Mouse (Mus musculus) embryonic facial prominence, embryonic 15.5 days (tissue): ENCODE measurements around the gene Ankrd23. TPM values are rescaled to one million over a fixed set of nuclear protein-coding genes. Genes with fewer than 3 reads are reported as not detected.
A peak's percentile ranks its signal among the peaks of the same experiment; 100 is the strongest.

ENCODE experiments used
- ATAC-seq: fragments of 200-750 bp; cut with Nextera tagmentation; 2 replicates; pipeline ENCODE4 v1.8.0; 2017; ENCODE audit warnings: low read depth, moderate TSS enrichment; ENCODE audit not compliant: insufficient number of reproducible peaks, low FRiP score, low TSS enrichment
- H3K27ac ChIP-seq: fragments of 300-500 bp; sonication (generic); replicated peaks from 2 replicates; pipeline ENCODE4 v1.5.1; 2015; ENCODE audit warnings: mild to moderate bottlenecking, inconsistent platforms
- H3K27me3 ChIP-seq: fragments of 300-500 bp; sonication (generic); 2 replicates; pipeline ENCODE4 v1.6.1; 2015; ENCODE audit warnings: inconsistent platforms
- H3K36me3 ChIP-seq: fragments of 300-500 bp; sonication (generic); 2 replicates; pipeline ENCODE4 v1.6.1; 2015; ENCODE audit warnings: mild to moderate bottlenecking, inconsistent platforms
- H3K4me1 ChIP-seq: fragments of 300-500 bp; sonication (generic); 2 replicates; pipeline ENCODE4 v1.6.1; 2015; ENCODE audit warnings: inconsistent platforms
- H3K4me2 ChIP-seq: fragments of 300-500 bp; sonication (generic); replicated peaks from 2 replicates; pipeline ENCODE4 v1.6.1; 2015; ENCODE audit warnings: mild to moderate bottlenecking, inconsistent platforms
- H3K4me3 ChIP-seq: fragments of 300-500 bp; sonication (generic); replicated peaks from 2 replicates; pipeline ENCODE4 v1.5.1; 2015; ENCODE audit warnings: mild to moderate bottlenecking, inconsistent platforms
- H3K9ac ChIP-seq: fragments of 300-500 bp; sonication (generic); 2 replicates; pipeline ENCODE4 v1.6.1; 2015; ENCODE audit warnings: inconsistent platforms
- H3K9me3 ChIP-seq: fragments of 300-500 bp; sonication (generic); replicated peaks from 2 replicates; pipeline ENCODE4 v1.6.1; 2016; ENCODE audit warnings: inconsistent platforms
- WGBS: fragments of 180-500 bp; shearing (Covaris S2); methylation state at CpG from one replicate; pipeline ENCODE4 v1.1.7; 2015; 5-methylcytosine and 5-hydroxymethylcytosine counted together
- polyA plus RNA-seq: library from polyadenylated mRNA; unstranded; fragments of >200 nt; fragmentation: Nextera tagmentation; extraction: Ambion mirVana; gene quantifications from 2 replicates; pipeline ENCODE4 v1.2.1, GENCODE M21; 2015

The Ankrd23 gene
- polyA plus RNA-seq, 1 experiment from 2014 or later, result 21.6 TPM

DNA sequence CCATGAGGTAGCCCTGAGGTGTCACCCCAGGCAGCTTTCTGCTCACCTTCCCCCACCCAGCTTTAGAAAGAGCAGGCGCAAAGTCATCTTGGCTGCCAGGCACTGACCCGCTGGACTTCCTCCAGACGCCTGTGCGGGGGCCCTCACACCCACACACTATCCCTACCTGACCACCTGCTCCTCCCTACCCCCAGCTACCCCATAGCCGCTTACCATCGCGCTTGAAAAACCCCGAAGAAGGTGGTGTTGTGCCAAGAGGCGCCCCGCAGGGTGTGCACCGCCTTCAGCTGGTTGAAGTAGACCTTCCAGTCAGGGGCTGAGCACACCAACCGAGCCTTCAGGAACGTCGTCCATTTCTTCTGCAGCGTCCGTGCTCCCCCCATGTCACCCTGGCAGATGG lies 15.8 kb upstream of the Ankrd23 start:
- H3K9me3 ChIP-seq, result no peaks in the 10 kb centered on the region
- ATAC-seq, result no peak
- no peak overlapping the region for H3K4me2 ChIP-seq
- peaks cover 62% of the 10 kb centered on the region for H3K4me1 ChIP-seq
- WGBS, result 87% methylated on average over 16 of the region's 16 CpGs
- no peak overlapping the region for H3K4me3 ChIP-seq
- no peak overlapping the region for H3K27ac ChIP-seq
- no peak overlapping the region for H3K9ac ChIP-seq
- no peaks in the 10 kb centered on the region for H3K27me3 ChIP-seq
- peaks cover 66% of the 10 kb centered on the region for H3K36me3 ChIP-seq

DNA sequence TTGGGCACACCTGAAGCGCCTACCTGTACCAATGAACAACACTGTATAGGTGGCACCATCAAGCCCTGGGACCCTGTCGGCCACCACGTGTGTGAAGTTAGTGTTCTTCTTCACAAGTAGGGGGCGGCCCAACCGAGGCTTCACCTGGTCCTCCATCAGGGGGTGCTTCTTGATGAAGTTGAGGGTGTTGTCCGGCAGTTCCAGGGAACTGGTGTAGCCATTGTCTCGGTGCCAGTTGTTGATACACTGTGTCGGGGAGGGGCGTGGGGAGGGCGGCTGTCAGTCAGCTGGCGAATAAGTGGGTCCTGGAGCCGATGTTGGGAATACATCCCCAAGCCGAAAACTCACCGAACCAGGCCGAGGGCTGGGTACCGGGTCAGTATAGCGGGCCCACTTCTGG lies 15.2 kb upstream of the Ankrd23 start:
- H3K4me2 ChIP-seq, result no peak overlapping the region
- ATAC-seq, result no peak
- no peak overlapping the region for H3K9ac ChIP-seq
- H3K4me1 ChIP-seq, result peaks cover 65% of the 10 kb centered on the region
- no peak overlapping the region for H3K4me3 ChIP-seq
- no peaks in the 10 kb centered on the region for H3K27me3 ChIP-seq
- no peak overlapping the region for H3K27ac ChIP-seq
- no peaks in the 10 kb centered on the region for H3K9me3 ChIP-seq
- peaks cover 66% of the 10 kb centered on the region for H3K36me3 ChIP-seq
- WGBS, result 85% methylated on average over 17 of the region's 17 CpGs

DNA sequence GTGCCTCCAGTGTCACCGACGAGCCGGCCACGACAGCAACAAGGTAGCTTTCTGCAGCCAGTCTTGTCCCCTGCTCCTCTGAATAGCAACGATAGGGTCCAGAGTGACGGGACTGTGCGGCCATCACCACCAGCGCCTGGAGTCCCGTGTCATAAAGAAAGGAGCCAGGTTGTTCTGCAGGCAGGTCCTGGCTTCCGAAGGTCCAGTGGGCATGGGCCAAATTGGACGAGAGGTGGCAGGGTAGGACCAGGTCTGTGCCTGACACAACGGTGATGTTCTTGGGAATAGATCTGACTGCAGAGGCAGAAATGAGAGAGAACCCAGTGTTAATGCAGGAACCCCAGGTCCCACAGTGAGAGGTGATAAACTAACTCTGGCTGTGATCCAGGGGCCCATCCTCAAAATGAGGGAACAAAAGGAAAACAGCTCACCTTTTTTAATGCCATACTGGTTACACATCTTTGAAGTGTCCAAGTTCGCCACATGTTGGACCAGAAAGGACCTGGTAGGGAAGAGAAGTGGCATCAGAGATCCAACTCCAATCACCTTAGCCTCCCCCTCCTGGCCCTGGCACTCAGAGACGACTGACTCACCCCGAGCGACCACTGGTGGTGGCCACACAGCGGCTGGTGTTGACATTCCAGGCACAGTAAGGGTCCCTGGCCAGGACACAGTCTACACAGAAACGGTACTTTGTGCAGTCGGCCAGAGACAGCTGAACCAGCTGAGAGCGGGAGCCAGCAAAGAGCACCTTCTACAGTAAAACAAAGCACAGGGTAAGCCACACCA lies 13.6 kb upstream of the Ankrd23 start:
- H3K9ac ChIP-seq, result no peak overlapping the region
- no peak overlapping the region for H3K4me3 ChIP-seq
- no peaks in the 10 kb centered on the region for H3K9me3 ChIP-seq
- ATAC-seq, result no peak
- H3K4me1 ChIP-seq, result peaks cover 65% of the 10 kb centered on the region
- H3K27me3 ChIP-seq, result no peaks in the 10 kb centered on the region
- no peak overlapping the region for H3K4me2 ChIP-seq
- peaks cover 66% of the 10 kb centered on the region for H3K36me3 ChIP-seq
- 0 out of 2 replicates have a peak overlapping the region, but pooled peaks have one; percentile 81 for H3K27ac ChIP-seq
- 81% methylated on average over 20 of the region's 20 CpGs for WGBS

- peak overlapping the region; percentile 12; the same call in 1 of the 2 replicates for H3K4me2 ChIP-seq
- H3K9ac ChIP-seq, result 0 out of 2 replicates have a peak overlapping the region, but pooled peaks have one; percentile 6
- H3K27me3 ChIP-seq, result no peaks in the 10 kb centered on the region
- H3K4me3 ChIP-seq, result no peak overlapping the region
- no peak for ATAC-seq
- WGBS, result 70% methylated on average over 18 of the region's 18 CpGs
- no peaks in the 10 kb centered on the region for H3K9me3 ChIP-seq
- H3K27ac ChIP-seq, result peak overlapping the region; percentile 81; the same call in 1 of the 2 replicates
- peaks cover 60% of the 10 kb centered on the region for H3K36me3 ChIP-seq
- peaks cover 57% of the 10 kb centered on the region for H3K4me1 ChIP-seq
These were observed 12.8 kb upstream of the Ankrd23 start for GRCm38 (mm10) chr1:36549491-36549890.

DNA sequence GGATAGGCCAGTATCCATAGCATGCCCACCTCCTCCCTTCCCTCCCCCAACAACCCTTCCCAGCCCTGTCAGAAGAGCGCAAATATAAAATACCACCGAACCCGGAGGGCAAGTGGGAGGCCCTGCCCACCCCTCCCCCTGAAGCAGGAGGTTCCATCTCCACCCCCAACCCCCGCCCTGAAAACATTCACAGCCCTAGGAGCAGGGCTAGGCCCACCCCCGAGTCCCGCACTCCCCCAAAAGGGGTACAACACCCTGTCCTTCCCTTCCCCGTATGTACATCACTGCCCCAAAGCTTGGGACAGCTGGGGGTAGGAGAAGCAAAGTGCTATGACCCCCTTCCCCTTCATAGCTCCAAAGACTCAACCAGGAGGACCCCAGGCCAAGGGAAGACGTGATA lies 12.1 kb upstream of the Ankrd23 start:
- Histone ChIP-seq H3K36me3 (peaks cover 52% of the 10 kb centered on the region), H3K9me3 (no peaks in the 10 kb centered on the region), H3K27me3 (no peaks in the 10 kb centered on the region), H3K4me3 (no peak overlapping the region), H3K4me2 (peak overlapping the region; percentile 12; the same call in 1 of the 2 replicates), H3K27ac (peak overlapping the region; percentile 81), H3K9ac (no peak overlapping the region), H3K4me1 (peaks cover 50% of the 10 kb centered on the region)
- 19% methylated on average over 8 of the region's 8 CpGs for WGBS
- no peak for ATAC-seq

- H3K36me3 ChIP-seq, result peaks cover 45% of the 10 kb centered on the region
- WGBS, result 20% methylated on average over 9 of the region's 9 CpGs
- no peak overlapping the region for H3K4me3 ChIP-seq
- no peaks in the 10 kb centered on the region for H3K27me3 ChIP-seq
- no peak overlapping the region for H3K9ac ChIP-seq
- peak overlapping the region; percentile 81 for H3K27ac ChIP-seq
- no peak overlapping the region for H3K4me2 ChIP-seq
- H3K4me1 ChIP-seq, result peaks cover 50% of the 10 kb centered on the region
- no peak for ATAC-seq
- H3K9me3 ChIP-seq, result no peaks in the 10 kb centered on the region
These were observed 11.4 kb upstream of the Ankrd23 start for GRCm38 (mm10) chr1:36547981-36548598.

- WGBS, result under 1% methylated on average over 43 of the region's 43 CpGs
- peak within 1 kb of the TSS; percentile 76 for H3K4me3 ChIP-seq
- H3K9me3 ChIP-seq, result no peaks in the 10 kb centered on the region
- H3K4me1 ChIP-seq, result peaks cover 50% of the 10 kb centered on the region
- H3K36me3 ChIP-seq, result peaks cover 42% of the 10 kb centered on the region
- H3K27me3 ChIP-seq, result no peaks in the 10 kb centered on the region
- ATAC-seq, result peak; percentile 95
- peak within 1 kb of the TSS; percentile 69 for H3K4me2 ChIP-seq
- H3K9ac ChIP-seq, result peak within 1 kb of the TSS; percentile 68
- H3K27ac ChIP-seq, result peak within 1 kb of the TSS; percentile 81
These were observed 10.3 kb upstream of the Ankrd23 start, which contains the start of gene Ankrd39 for GRCm38 (mm10) chr1:36546888-36547471. TSS of gene Ankrd39 (minus strand) at chr1:36547445.

- Histone ChIP-seq H3K9ac (no peak overlapping the region), H3K36me3 (peaks cover 41% of the 10 kb centered on the region), H3K27me3 (no peaks in the 10 kb centered on the region), H3K9me3 (no peaks in the 10 kb centered on the region), H3K4me1 (peaks cover 50% of the 10 kb centered on the region), H3K4me3 (peak overlapping the region; percentile 76), H3K4me2 (peak overlapping the region; percentile 69), H3K27ac (no peak overlapping the region)
- WGBS, result 65% methylated on average over 19 of the region's 19 CpGs
- no peak for ATAC-seq
These were observed 9.3 kb upstream of the Ankrd23 start for GRCm38 (mm10) chr1:36545845-36546600.

GRCm38 (mm10) chr1:36545382-36545781 lies 8.7 kb upstream of the Ankrd23 start:
- ATAC-seq, result no peak
- peaks cover 40% of the 10 kb centered on the region for H3K36me3 ChIP-seq
- WGBS, result 66% methylated on average over 2 of the region's 2 CpGs
- no peak overlapping the region for H3K9ac ChIP-seq
- H3K9me3 ChIP-seq, result no peaks in the 10 kb centered on the region
- peaks cover 44% of the 10 kb centered on the region for H3K4me1 ChIP-seq
- no peak overlapping the region for H3K4me3 ChIP-seq
- H3K27me3 ChIP-seq, result no peaks in the 10 kb centered on the region
- no peak overlapping the region for H3K27ac ChIP-seq
- no peak overlapping the region for H3K4me2 ChIP-seq

GRCm38 (mm10) chr1:36542925-36543324 lies 6.2 kb upstream of the Ankrd23 start:
- H3K27me3 ChIP-seq, result no peaks in the 10 kb centered on the region
- H3K36me3 ChIP-seq, result peaks cover 37% of the 10 kb centered on the region
- 91% methylated on average over 9 of the region's 9 CpGs for WGBS
- peaks cover 20% of the 10 kb centered on the region for H3K4me1 ChIP-seq
- no peak overlapping the region for H3K9ac ChIP-seq
- H3K4me2 ChIP-seq, result no peak overlapping the region
- ATAC-seq, result no peak
- no peaks in the 10 kb centered on the region for H3K9me3 ChIP-seq
- no peak overlapping the region for H3K4me3 ChIP-seq
- no peak overlapping the region for H3K27ac ChIP-seq

- no peak overlapping the region for H3K4me3 ChIP-seq
- peaks cover 37% of the 10 kb centered on the region for H3K36me3 ChIP-seq
- H3K27ac ChIP-seq, result no peak overlapping the region
- no peaks in the 10 kb centered on the region for H3K27me3 ChIP-seq
- H3K4me2 ChIP-seq, result no peak overlapping the region
- peaks cover 12% of the 10 kb centered on the region for H3K4me1 ChIP-seq
- ATAC-seq, result no peak
- no peaks in the 10 kb centered on the region for H3K9me3 ChIP-seq
- WGBS, result 96% methylated on average over 16 of the region's 16 CpGs
- H3K9ac ChIP-seq, result no peak overlapping the region
These were observed 5.2 kb upstream of the Ankrd23 start for GRCm38 (mm10) chr1:36541844-36542243.
